Mouse (Mus musculus) layer of hippocampus, postnatal 10 days (tissue): Measurements from ENCODE around the gene 2610318N02Rik. TPM values are rescaled to one million over a fixed set of nuclear protein-coding genes. Genes with fewer than 3 reads are reported as not detected.

ENCODE experiments used
- microRNA-seq, 2 experiments: library from miRNA; unstranded; fragments of <30 nt; microRNA quantifications; one replicate each; pipeline ENCODE4 v1.2.0; 2021
- total RNA-seq, 2 experiments: library from RNA; stranded (reverse); gene quantifications; 2 replicates each; pipeline ENCODE4 v1.2.3; 2021

2610318N02Rik gene
- total RNA-seq, 2 experiments from 2014 or later, result 1.0 to 1.6 TPM

Small RNA genes lying within 50 kb of the gene (microRNA-seq; reads per million reads assigned to microRNA genes)
- gene Mir130b, result 169 to 170 reads per million in 2 experiments
- gene Mir301b, result 3.1 to 3.9 reads per million in 2 experiments

Other genes with a start within 250 kb of the 2610318N02Rik start
- gene Ppm1f, start 228.7 kb downstream of the 2610318N02Rik start, total RNA-seq, result 10 to 100 TPM; 24.5 to 24.7 TPM
- 100 to 1,000 TPM; 341 to 366 TPM for gene Mapk1, start 141.8 kb downstream of the 2610318N02Rik start, total RNA-seq
- 10 to 100 TPM; 49.3 TPM for gene Ypel1, start 55.5 kb downstream of the 2610318N02Rik start, total RNA-seq
- gene Ppil2, start 13.9 kb downstream of the 2610318N02Rik start, total RNA-seq, result 10 to 100 TPM; 87.4 to 90.0 TPM
- gene Sdf2l1, start 7.2 kb upstream of the 2610318N02Rik start, total RNA-seq, result 10 to 100 TPM; 11.6 to 13.0 TPM
- 10 to 100 TPM; 43.3 to 49.1 TPM for gene Ydjc, start 19.5 kb upstream of the 2610318N02Rik start, total RNA-seq
- 1 to 10 TPM; 4.6 to 4.8 TPM for gene Ccdc116, start 22.1 kb upstream of the 2610318N02Rik start, total RNA-seq
- 100 to 1,000 TPM; 173 to 178 TPM for gene Ube2l3, start 77.5 kb upstream of the 2610318N02Rik start, total RNA-seq
- gene Rimbp3, start 83.4 kb upstream of the 2610318N02Rik start, total RNA-seq, result 1 to 10 TPM; 2.7 to 2.9 TPM
- gene Hic2, start 108.4 kb upstream of the 2610318N02Rik start, total RNA-seq, result 1 to 10 TPM; 6.1 to 6.2 TPM
- gene Tmem191c, start 150.9 kb upstream of the 2610318N02Rik start, total RNA-seq, result 100 to 1,000 TPM; 103 to 127 TPM
- 1 to 10 TPM in 1 of 2 experiments, under 1 TPM in 1; 0.73 to 1.8 TPM for gene Serpind1, start 206.2 kb upstream of the 2610318N02Rik start, total RNA-seq